Mouse (Mus musculus) liver, embryonic 14.5 days (tissue): ENCODE data around the gene Lhfpl2. TPM values are rescaled to one million over a fixed set of nuclear protein-coding genes. Genes with fewer than 3 reads are reported as not detected.
A peak's percentile ranks its signal among the peaks of the same experiment; 100 is the strongest.
"Not testable (repeated sequence)": the region's sequence is repeated elsewhere in the genome, so short reads cannot be mapped to it uniquely, and the experiment has no call there.

Source experiments
- ATAC-seq: fragments of 200-750 bp; cut with Nextera tagmentation; 2 replicates; pipeline ENCODE4 v1.8.0; 2017; ENCODE audit warnings: moderate number of reproducible peaks, mild to moderate bottlenecking, moderate library complexity; ENCODE audit not compliant: insufficient read depth
- DNase-seq, 3 experiments: peaks; one replicate each; pipeline ENCODE4 v3.0.0-alpha.2; 2012 to 2013; ENCODE audit warnings: low read depth in 3 of 3, low spot score in 3 of 3
- H3K27ac ChIP-seq: fragments of 300-500 bp; sonication (generic); 2 replicates; pipeline ENCODE4 v1.5.1; 2014; ENCODE audit warnings: moderate library complexity, mild to moderate bottlenecking, control low read depth, inconsistent platforms
- H3K27me3 ChIP-seq: fragments of 300-500 bp; sonication (generic); 2 replicates; pipeline ENCODE4 v1.6.1; 2014; ENCODE audit warnings: mild to moderate bottlenecking, low read length, moderate library complexity; ENCODE audit not compliant: control insufficient read depth, insufficient read depth
- H3K36me3 ChIP-seq: fragments of 300-500 bp; sonication (generic); replicated peaks from 2 replicates; pipeline ENCODE4 v1.6.1; 2014; ENCODE audit warnings: low read depth; ENCODE audit not compliant: control insufficient read depth, insufficient read depth
- H3K4me1 ChIP-seq, 2 experiments: fragments of 200-500 bp in 1 of 2; fragments of 300-500 bp in 1 of 2; sonication (generic) in 1 of 2; replicated peaks; 2 replicates each; pipeline ENCODE4 v1.6.1; 2012 to 2014; ENCODE audit warnings: antibody characterized with exemption in 1 of 2, inconsistent platforms in 1 of 2, low read length in 1 of 2; ENCODE audit not compliant: control insufficient read depth in 2 of 2, insufficient read depth in 2 of 2
- H3K4me2 ChIP-seq: fragments of 300-500 bp; sonication (generic); 2 replicates; pipeline ENCODE4 v1.6.1; 2014; ENCODE audit warnings: low read depth, mild to moderate bottlenecking, control low read depth, moderate library complexity
- H3K4me3 ChIP-seq, 2 experiments: fragments of 200-500 bp in 1 of 2; fragments of 300-500 bp in 1 of 2; sonication (generic) in 1 of 2; 2 replicates each; pipeline ENCODE4 v1.5.1; 2012 to 2014; ENCODE audit warnings: low read depth in 2 of 2, low read length in 2 of 2, mild to moderate bottlenecking in 2 of 2, control low read depth in 1 of 2, inconsistent platforms in 1 of 2, moderate library complexity in 1 of 2; ENCODE audit not compliant: insufficient read depth in 1 of 2
- H3K9ac ChIP-seq: fragments of 300-500 bp; sonication (generic); replicated peaks from 2 replicates; pipeline ENCODE4 v1.6.1; 2014; ENCODE audit warnings: mild to moderate bottlenecking, control low read depth, moderate library complexity
- H3K9me3 ChIP-seq: fragments of 300-500 bp; sonication (generic); 2 replicates; pipeline ENCODE4 v1.6.1; 2016; ENCODE audit warnings: low read length, mixed read lengths; ENCODE audit not compliant: control insufficient read depth
- CTCF ChIP-seq: IDR thresholded peaks from 2 replicates; pipeline ENCODE4 v1.5.1; 2016; ENCODE audit warnings: antibody characterized with exemption, low read depth, control low read depth
- EP300 ChIP-seq: IDR thresholded peaks from 2 replicates; pipeline ENCODE4 v1.6.1; 2016; ENCODE audit warnings: antibody characterized with exemption, low read depth
- WGBS: fragments of 180-500 bp; shearing (Covaris S2); extraction: QIAGEN DNeasy Blood & Tissue Kit; methylation state at CpG from one replicate; pipeline ENCODE4 v1.1.7; 2014; ENCODE audit not compliant: insufficient replicate concordance; 5-methylcytosine and 5-hydroxymethylcytosine counted together
- polyA plus RNA-seq, 2 experiments: library from polyadenylated mRNA; depleted of rRNA in 1 of 2; stranded (reverse) in 1 of 2; unstranded in 1 of 2; fragments of >200 nt; fragmentation: Nextera tagmentation in 1 of 2; extraction: Ambion mirVana in 1 of 2; gene quantifications; 2 replicates each; pipeline versions ENCODE4 v1.2.1 to v1.2.3; 2012 to 2014

Gene Lhfpl2
- 2.2 and 2.4 TPM in 2 replicates for polyA plus RNA-seq (2012; rRNA removed)
- polyA plus RNA-seq (2014; fragmentation: Nextera tagmentation; extraction: Ambion mirVana): 3.2 TPM in 2 replicates

DNA sequence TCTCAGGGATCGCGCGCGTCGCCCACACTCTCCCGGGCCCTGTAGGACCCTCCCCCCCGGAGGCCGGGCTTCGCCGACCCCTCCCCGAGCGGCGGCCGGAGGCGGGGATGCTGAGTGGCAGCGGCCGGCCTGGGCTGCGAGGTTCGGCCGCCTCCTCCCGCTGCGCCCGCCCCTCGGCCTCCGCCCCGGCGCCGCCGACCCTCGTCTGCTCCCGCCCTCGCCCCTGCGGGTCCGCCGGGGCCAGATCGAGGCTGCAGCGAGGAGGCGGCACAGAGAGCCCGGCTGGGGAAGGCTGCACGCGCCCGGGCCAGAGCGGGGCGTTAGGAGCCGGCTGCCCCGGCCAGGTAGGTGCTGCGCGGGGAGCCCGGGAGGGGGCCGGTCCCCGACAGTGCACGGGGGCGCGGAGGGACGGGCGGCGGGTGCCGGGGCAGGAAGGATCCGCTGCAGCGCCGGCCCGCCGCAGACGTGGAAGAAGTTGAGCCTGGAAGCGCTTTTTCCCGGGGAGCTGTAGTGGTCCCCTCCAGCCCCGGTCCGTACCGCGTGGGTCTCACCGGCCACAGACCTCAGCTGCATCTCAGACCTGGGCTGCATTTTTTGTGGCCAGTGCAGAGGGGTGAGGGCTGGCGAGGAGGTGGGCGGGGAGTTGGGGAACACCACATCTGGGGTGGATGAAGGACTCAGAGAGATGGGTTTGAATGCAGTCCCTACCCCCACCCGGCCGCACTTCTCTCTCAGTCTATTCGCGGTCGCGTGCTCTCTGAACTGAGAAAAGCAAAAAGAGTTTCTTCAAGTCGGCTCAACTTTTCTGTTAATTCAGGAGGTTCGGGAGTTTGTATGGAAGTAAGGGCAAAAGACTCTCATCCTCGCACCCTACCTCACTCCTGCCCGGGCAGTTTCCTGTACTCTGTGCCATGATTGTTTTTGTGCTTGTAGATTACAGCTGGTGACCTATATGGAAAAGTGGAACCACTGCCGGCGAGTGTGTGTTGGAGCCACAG, at the start of gene Lhfpl2:
Gene Lhfpl2 (plus strand): TSS at position 234 of the 998 bp plus-strand sequence.
- TF ChIP-seq EP300: no peak
- TF ChIP-seq CTCF: no peak
- DNase-seq: no peak
- H3K27ac ChIP-seq: no peak within 1 kb of the TSS
- peaks cover 0 to 3% of the 10 kb centered on the region in 2 experiments; a peak in 2 of 4 replicates for H3K4me1 ChIP-seq
- peak within 1 kb of the TSS; percentile 65 for H3K4me2 ChIP-seq
- H3K9ac ChIP-seq: peak within 1 kb of the TSS; percentile 13; the same call in 1 of the 2 replicates
- H3K27me3 ChIP-seq: peaks cover 46% of the 10 kb centered on the region
- H3K36me3 ChIP-seq: no peaks in the 10 kb centered on the region
- peak within 1 kb of the TSS; percentile 50 to 58 for H3K4me3 ChIP-seq
- H3K9me3 ChIP-seq: no peaks in the 10 kb centered on the region
- 1% methylated on average over 62 of the region's 85 CpGs for WGBS
- ATAC-seq: peak; percentile 48

DNA sequence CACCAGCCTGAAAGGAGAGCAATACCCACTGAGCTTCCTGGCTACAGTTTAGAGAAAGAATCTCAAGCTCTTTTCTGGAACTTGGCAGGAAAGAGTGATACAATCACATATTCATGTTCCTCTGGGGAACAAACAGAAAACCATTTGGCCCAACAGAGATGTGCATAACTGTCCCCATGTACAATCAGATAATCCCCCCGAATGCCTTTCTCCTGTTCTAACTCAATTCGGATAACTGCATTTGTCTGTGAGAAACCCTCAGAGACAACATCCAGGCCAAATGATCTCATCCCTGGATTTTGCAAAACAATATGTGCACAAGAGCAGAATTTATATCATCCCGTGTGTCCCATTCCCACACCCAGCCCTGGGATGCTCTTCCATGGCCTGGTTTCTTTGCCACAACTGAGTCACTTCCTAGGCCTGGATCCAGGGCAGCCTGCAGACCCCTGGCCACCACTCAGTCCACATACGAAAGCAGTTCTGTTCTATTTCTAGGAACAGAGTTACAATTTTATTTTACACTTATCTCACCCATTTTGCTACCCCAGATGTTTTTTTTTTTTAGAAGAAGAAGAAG, 45.5 kb upstream of the Lhfpl2 start:
- Histone ChIP-seq H3K4me1 (no peaks in the 10 kb centered on the region), H3K27ac (no peak overlapping the region), H3K9ac (no peak overlapping the region), H3K36me3 (no peaks in the 10 kb centered on the region), H3K27me3 (no peaks in the 10 kb centered on the region), H3K4me2 (no peak overlapping the region), H3K9me3 (no peaks in the 10 kb centered on the region), H3K4me3 (no peak overlapping the region)
- ATAC-seq (no peak), DNase-seq (no peak)
- TF ChIP-seq CTCF: no peak
- no peak for TF ChIP-seq EP300
- 62% methylated on average over 4 of the region's 4 CpGs for WGBS

DNA sequence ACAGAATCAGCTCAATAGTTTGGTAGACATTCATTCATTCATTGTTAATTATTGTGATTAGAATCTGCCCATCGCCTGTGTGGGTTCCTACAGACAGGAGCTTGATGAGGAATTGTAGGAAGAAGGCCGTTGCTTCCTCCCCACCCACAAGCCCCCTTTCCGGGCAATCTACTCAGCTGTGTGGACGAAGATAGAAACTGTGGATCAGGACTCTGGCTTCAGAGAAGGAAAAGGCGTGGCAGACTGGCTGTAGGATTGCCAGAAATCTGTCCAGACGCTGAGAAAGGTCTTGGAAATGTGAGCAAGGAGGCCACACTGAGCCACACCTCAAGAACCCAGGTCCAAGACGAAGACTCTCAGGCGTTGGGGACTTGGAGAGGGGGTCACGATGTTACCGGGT, 43.6 kb upstream of the Lhfpl2 start:
- Histone ChIP-seq H3K9ac (no peak overlapping the region), H3K4me3 (no peak overlapping the region), H3K36me3 (no peaks in the 10 kb centered on the region), H3K27me3 (no peaks in the 10 kb centered on the region), H3K27ac (no peak overlapping the region), H3K9me3 (no peaks in the 10 kb centered on the region), H3K4me2 (no peak overlapping the region), H3K4me1 (no peaks in the 10 kb centered on the region)
- TF ChIP-seq CTCF: no peak
- TF ChIP-seq EP300: no peak
- DNase-seq: no peak
- ATAC-seq: no peak
- WGBS: 60% methylated on average over 10 of the region's 10 CpGs

DNA sequence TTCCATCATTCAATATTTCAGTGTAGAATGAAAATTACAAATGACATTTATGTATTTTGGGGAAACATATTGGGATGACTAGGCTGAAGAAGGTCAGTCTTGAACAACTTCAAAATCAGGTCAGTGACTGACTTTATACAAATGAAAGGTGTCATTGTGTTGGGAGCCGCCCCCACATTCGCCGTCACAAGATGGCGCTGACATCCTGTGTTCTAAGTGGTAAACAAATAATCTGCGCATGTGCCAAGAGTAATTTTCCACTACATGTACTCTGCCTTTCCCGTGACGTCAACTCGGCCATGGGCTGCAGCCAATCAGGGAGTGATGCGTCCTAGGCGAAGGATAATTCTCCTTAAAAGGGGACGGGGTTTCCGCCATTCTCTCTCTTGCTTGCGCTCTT, 33.0 kb upstream of the Lhfpl2 start:
- WGBS: 69% methylated on average over 7 of the region's 13 CpGs

DNA sequence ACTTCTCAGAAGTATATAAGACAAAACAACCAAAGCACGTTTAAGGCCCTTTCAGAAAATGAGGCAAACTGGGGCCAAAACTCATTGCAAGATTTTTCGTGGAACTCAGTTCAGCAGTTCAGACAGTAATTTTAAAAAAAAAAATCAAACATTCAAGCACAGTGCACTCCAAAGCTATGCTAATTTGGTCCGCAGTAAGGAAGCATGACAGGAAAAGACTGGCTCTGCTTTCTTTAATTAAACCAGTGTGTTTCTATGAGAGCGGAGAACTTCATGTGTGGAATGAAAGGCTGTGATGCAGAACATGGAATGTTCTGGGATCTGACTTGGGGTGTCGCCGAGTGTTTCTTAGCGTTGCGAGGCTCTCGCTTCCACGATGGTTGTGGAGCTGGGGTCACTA, 28.4 kb upstream of the Lhfpl2 start:
- Histone ChIP-seq H3K4me3 (no peak overlapping the region), H3K27ac (no peak overlapping the region), H3K4me2 (no peak overlapping the region), H3K9ac (no peak overlapping the region), H3K9me3 (no peaks in the 10 kb centered on the region), H3K4me1 (no peaks in the 10 kb centered on the region), H3K36me3 (no peaks in the 10 kb centered on the region), H3K27me3 (no peaks in the 10 kb centered on the region)
- ATAC-seq (no peak), DNase-seq (no peak)
- no peak for TF ChIP-seq EP300
- TF ChIP-seq CTCF: no peak
- WGBS: 83% methylated on average over 10 of the region's 10 CpGs

More for the DNA sequence above, 33.0 kb upstream of the Lhfpl2 start:
- not testable (repeated sequence) for H3K4me1 ChIP-seq, DNase-seq, ATAC-seq, H3K27me3 ChIP-seq, H3K4me3 ChIP-seq, H3K27ac ChIP-seq, H3K9me3 ChIP-seq, H3K36me3 ChIP-seq, H3K9ac ChIP-seq, H3K4me2 ChIP-seq
